Mouse (Mus musculus): ENCODE measurements around the gene Amy2a5. TPM values are rescaled to one million over a fixed set of nuclear protein-coding genes. Genes with fewer than 3 reads are reported as not detected.
"Not testable (repeated sequence)": the region's sequence is repeated elsewhere in the genome, so short reads cannot be mapped to it uniquely, and the experiment has no call there.

Gene Amy2a5
- not detected in 2 replicates for polyA plus RNA-seq (2012; ENCODE audit: insufficient read depth, insufficient read length, missing spikeins)

DNA sequence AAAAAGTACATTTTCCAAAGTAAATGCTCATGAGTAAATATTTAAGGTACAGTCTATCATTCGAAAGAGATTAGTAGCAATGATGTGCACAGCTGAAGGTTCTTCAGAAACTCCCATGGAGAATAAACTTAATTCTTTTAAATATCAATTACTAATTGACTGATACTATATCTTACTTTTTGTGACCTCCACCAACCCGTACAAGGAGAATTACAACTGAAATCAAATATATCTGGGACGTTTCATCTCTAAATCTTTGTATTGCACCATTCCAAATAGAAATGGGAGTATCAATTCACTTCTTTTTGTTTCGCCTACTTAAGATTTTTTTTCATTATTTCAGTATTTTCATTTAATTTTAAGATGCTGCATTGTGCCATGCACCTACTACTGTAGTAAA lies at the start of gene Amy2a5:
TSS of gene Amy2a5 (minus strand) at position 101 of the 400 bp plus-strand sequence.
- not testable (repeated sequence) for H3K4me3 ChIP-seq (ENCODE audit: insufficient read depth, low read length); H3K4me1 ChIP-seq (ENCODE audit: control insufficient read depth, insufficient read depth, low read length); H3K27ac ChIP-seq (ENCODE audit: insufficient read depth, low read depth, low read length)

DNA sequence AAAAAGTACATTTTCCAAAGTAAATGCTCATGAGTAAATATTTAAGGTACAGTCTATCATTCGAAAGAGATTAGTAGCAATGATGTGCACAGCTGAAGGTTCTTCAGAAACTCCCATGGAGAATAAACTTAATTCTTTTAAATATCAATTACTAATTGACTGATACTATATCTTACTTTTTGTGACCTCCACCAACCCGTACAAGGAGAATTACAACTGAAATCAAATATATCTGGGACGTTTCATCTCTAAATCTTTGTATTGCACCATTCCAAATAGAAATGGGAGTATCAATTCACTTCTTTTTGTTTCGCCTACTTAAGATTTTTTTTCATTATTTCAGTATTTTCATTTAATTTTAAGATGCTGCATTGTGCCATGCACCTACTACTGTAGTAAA lies 32.7 kb upstream of the Amy2a5 start, which contains the start of gene Amy2a4:
TSS of gene Amy2a4 (minus strand) at position 101 of the 400 bp plus-strand sequence.
- not testable (repeated sequence) for H3K4me3 ChIP-seq (ENCODE audit: insufficient read depth, low read length); H3K4me1 ChIP-seq (ENCODE audit: control insufficient read depth, insufficient read depth, low read length); H3K27ac ChIP-seq (ENCODE audit: insufficient read depth, low read depth, low read length)

DNA sequence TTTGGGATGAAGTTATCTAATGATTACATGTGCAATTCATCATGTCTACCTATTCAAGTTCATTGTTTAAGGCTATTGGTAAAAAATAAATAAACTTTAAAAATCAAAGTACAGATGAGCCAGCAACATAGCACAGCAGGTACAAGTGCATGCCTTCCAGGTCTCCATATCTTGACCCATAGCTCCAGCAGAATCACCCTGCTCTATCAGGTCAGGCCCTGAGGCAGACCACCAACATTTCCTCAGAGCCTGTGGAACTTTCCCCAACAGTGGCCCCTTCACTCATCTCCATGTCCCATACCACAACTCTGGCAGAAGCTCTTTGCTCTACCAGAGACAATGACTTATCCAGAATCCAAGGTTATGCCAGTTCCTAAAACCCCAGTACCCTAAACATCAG lies 21.6 kb upstream of the Amy2a5 start:
- not testable (repeated sequence) for H3K4me1 ChIP-seq (ENCODE audit: control insufficient read depth, insufficient read depth, low read length); H3K4me3 ChIP-seq (ENCODE audit: insufficient read depth, low read length); H3K27ac ChIP-seq (ENCODE audit: insufficient read depth, low read depth, low read length)

DNA sequence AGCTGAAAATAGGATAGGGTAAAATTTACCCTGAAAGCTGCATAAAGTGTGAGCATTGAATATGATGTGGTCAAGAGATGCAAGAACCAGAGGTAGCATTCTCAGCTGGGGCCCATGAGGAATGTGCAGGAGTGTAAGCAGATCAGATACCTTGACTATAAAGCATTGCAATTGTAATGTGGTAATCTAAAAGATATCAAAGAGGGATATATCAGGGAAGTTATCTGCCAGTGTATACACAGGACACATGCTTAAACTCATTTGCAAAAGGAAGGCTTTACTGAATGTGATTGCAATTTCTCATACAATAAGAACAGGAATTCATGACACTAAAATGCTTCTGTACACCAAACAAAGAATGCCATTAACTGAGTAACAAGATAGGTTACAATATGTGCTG lies 20.9 kb upstream of the Amy2a5 start:
- not testable (repeated sequence) for H3K4me1 ChIP-seq (ENCODE audit: control insufficient read depth, insufficient read depth, low read length); H3K4me3 ChIP-seq (ENCODE audit: insufficient read depth, low read length); H3K27ac ChIP-seq (ENCODE audit: insufficient read depth, low read depth, low read length)

DNA sequence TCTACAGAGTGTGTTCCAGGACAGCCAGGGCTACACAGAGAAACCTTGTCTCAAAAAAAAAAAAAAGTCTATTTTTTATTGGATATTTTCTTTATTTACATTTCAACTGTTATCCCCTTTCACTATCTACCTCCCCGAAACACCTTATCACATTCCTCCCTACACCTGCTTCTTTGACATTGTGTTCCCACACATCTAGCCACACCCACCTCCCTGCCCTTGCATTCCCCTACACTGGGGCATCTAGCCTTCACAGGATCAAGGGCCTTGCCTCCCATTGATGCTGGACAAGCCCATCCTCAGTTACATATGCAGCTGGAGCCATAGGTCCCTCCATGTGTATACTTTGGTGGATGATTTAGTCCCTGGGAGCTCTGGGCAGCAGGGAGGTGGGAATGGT lies 31.5 kb downstream of the Amy2a5 start:
- no peak overlapping the region for H3K27ac ChIP-seq (ENCODE audit: insufficient read depth, low read depth, low read length)
- no peaks in the 10 kb centered on the region for H3K4me1 ChIP-seq (ENCODE audit: control insufficient read depth, insufficient read depth, low read length)
- no peak overlapping the region for H3K4me3 ChIP-seq (ENCODE audit: insufficient read depth, low read length)
- no peak for TF ChIP-seq CTCF (IDR thresholded peaks at IDR 0.05; ENCODE audit: low read depth, low read length)
- no peak for TF ChIP-seq POLR2A (IDR thresholded peaks at IDR 0.05; ENCODE audit: borderline replicate concordance, low read depth, low read length)

Other genes starting within 250 kb of the Amy2a5 start
- not detected in 2 replicates for gene Amy2a4, start 32.6 kb upstream of the Amy2a5 start, polyA plus RNA-seq (2012; ENCODE audit: insufficient read depth, insufficient read length, missing spikeins)
- not detected in 2 replicates for gene Amy2a3, start 65.2 kb upstream of the Amy2a5 start, polyA plus RNA-seq (2012; ENCODE audit: insufficient read depth, insufficient read length, missing spikeins)
- not detected in 2 replicates for gene Amy2a2, start 97.8 kb upstream of the Amy2a5 start, polyA plus RNA-seq (2012; ENCODE audit: insufficient read depth, insufficient read length, missing spikeins)